Mouse (Mus musculus) kidney, adult 2 months (tissue): ENCODE results near the gene Vamp5.

Experiments used
- CTCF ChIP-seq: fragments of 200-500 bp; conservative IDR thresholded peaks from 2 replicates; pipeline ENCODE4 v1.5.1; 2011; ENCODE audit warnings: low read depth, mild to moderate bottlenecking, control low read depth, low read length, moderate library complexity, mixed read lengths; ENCODE audit not compliant: insufficient read depth, insufficient read length
- POLR2A ChIP-seq: fragments of 200-500 bp; IDR thresholded peaks from one replicate; pipeline ENCODE4 v1.6.1; 2011; ENCODE audit warnings: low read depth, low read length, control low read depth

GRCm38 (mm10) chr6:72386561-72386960, 6.3 kb upstream of the Vamp5 start:
- no peak for TF ChIP-seq POLR2A
- no peak for TF ChIP-seq CTCF
